Mouse (Mus musculus) kidney, embryonic 15.5 days (tissue): ENCODE results near the gene Lcorl. TPM values are rescaled to one million over a fixed set of nuclear protein-coding genes. Genes with fewer than 3 reads are reported as not detected.

ENCODE experiments used
- ATAC-seq: fragments of 200-750 bp; cut with Nextera tagmentation; replicated peaks from 2 replicates; pipeline ENCODE4 v1.8.0; 2017; ENCODE audit warnings: moderate TSS enrichment; ENCODE audit not compliant: low FRiP score
- H3K27ac ChIP-seq: fragments of 300-500 bp; sonication (generic); 2 replicates; pipeline ENCODE4 v1.5.1; 2015; ENCODE audit warnings: mild to moderate bottlenecking, inconsistent platforms
- H3K27me3 ChIP-seq: fragments of 300-500 bp; sonication (generic); 2 replicates; pipeline ENCODE4 v1.6.1; 2015; ENCODE audit warnings: inconsistent platforms
- H3K36me3 ChIP-seq: fragments of 300-500 bp; sonication (generic); 2 replicates; pipeline ENCODE4 v1.6.1; 2015; ENCODE audit warnings: inconsistent platforms
- H3K4me1 ChIP-seq: fragments of 300-500 bp; sonication (generic); 2 replicates; pipeline ENCODE4 v1.6.1; 2015; ENCODE audit warnings: inconsistent platforms
- H3K4me2 ChIP-seq: fragments of 300-500 bp; sonication (generic); 2 replicates; pipeline ENCODE4 v1.6.1; 2015; ENCODE audit warnings: moderate library complexity, mild to moderate bottlenecking, inconsistent platforms
- H3K4me3 ChIP-seq: fragments of 300-500 bp; sonication (generic); replicated peaks from 2 replicates; pipeline ENCODE4 v1.5.1; 2015; ENCODE audit warnings: mild to moderate bottlenecking, inconsistent platforms
- H3K9ac ChIP-seq: fragments of 300-500 bp; sonication (generic); 2 replicates; pipeline ENCODE4 v1.6.1; 2015; ENCODE audit warnings: mild to moderate bottlenecking, inconsistent platforms
- H3K9me3 ChIP-seq: fragments of 300-500 bp; sonication (generic); replicated peaks from 2 replicates; pipeline ENCODE4 v1.6.1; 2016; ENCODE audit warnings: inconsistent platforms
- WGBS: fragments of 180-500 bp; shearing (Covaris S2); methylation state at CpG from one replicate; pipeline ENCODE4 v1.1.7; 2015; ENCODE audit warnings: mixed read lengths; 5-methylcytosine and 5-hydroxymethylcytosine counted together
- polyA plus RNA-seq: library from polyadenylated mRNA; unstranded; fragments of >200 nt; fragmentation: Nextera tagmentation; extraction: Ambion mirVana; gene quantifications from 2 replicates; pipeline ENCODE4 v1.2.1, GENCODE M21; 2015

The Lcorl gene
- polyA plus RNA-seq = 26.5 and 33.3 TPM in 2 replicates

GRCm38 (mm10) chr5:45857254-45858011 lies at the start of gene Lcorl:
Gene Lcorl (minus strand): TSS chr5:45857615.
- peak within 1 kb of the TSS; percentile 97 for H3K9ac ChIP-seq
- peaks cover 5% of the 10 kb centered on the region; the same call in 1 of the 2 replicates for H3K4me1 ChIP-seq
- H3K27ac ChIP-seq = peak within 1 kb of the TSS; percentile 99
- peak; percentile 97 for ATAC-seq
- peak within 1 kb of the TSS; percentile 94 for H3K4me3 ChIP-seq
- H3K4me2 ChIP-seq = peak within 1 kb of the TSS; percentile 83
- H3K36me3 ChIP-seq = no peaks in the 10 kb centered on the region
- H3K9me3 ChIP-seq = no peaks in the 10 kb centered on the region
- WGBS = under 1% methylated on average over 67 of the region's 79 CpGs
- no peaks in the 10 kb centered on the region for H3K27me3 ChIP-seq

- no peaks in the 10 kb centered on the region for H3K9me3 ChIP-seq
- no peaks in the 10 kb centered on the region for H3K27me3 ChIP-seq
- 98% methylated on average over 2 of the region's 2 CpGs for WGBS
- no peak overlapping the region for H3K9ac ChIP-seq
- no peak overlapping the region for H3K4me3 ChIP-seq
- ATAC-seq = no peak
- no peaks in the 10 kb centered on the region for H3K4me1 ChIP-seq
- H3K4me2 ChIP-seq = no peak overlapping the region
- no peaks in the 10 kb centered on the region for H3K36me3 ChIP-seq
- no peak overlapping the region for H3K27ac ChIP-seq
Observed at GRCm38 (mm10) chr5:45904683-45905082, 47.3 kb upstream of the Lcorl start.

GRCm38 (mm10) chr5:45903246-45903645 lies 45.8 kb upstream of the Lcorl start:
- ATAC-seq = no peak
- H3K9me3 ChIP-seq = no peaks in the 10 kb centered on the region
- WGBS = 61% methylated on average over 3 of the region's 3 CpGs
- H3K27me3 ChIP-seq = no peaks in the 10 kb centered on the region
- H3K4me2 ChIP-seq = no peak overlapping the region
- H3K27ac ChIP-seq = no peak overlapping the region
- H3K9ac ChIP-seq = no peak overlapping the region
- H3K4me3 ChIP-seq = no peak overlapping the region
- no peaks in the 10 kb centered on the region for H3K4me1 ChIP-seq
- H3K36me3 ChIP-seq = no peaks in the 10 kb centered on the region

GRCm38 (mm10) chr5:45895362-45895761 lies 37.9 kb upstream of the Lcorl start:
- no peak overlapping the region for H3K4me2 ChIP-seq
- WGBS = 33% methylated on average over 1 of the region's 1 CpGs
- no peaks in the 10 kb centered on the region for H3K4me1 ChIP-seq
- no peak overlapping the region for H3K27ac ChIP-seq
- no peaks in the 10 kb centered on the region for H3K9me3 ChIP-seq
- H3K9ac ChIP-seq = no peak overlapping the region
- no peak overlapping the region for H3K4me3 ChIP-seq
- H3K27me3 ChIP-seq = no peaks in the 10 kb centered on the region
- no peak for ATAC-seq
- no peaks in the 10 kb centered on the region for H3K36me3 ChIP-seq

GRCm38 (mm10) chr5:45893696-45894095 lies 36.3 kb upstream of the Lcorl start:
- no peaks in the 10 kb centered on the region for H3K36me3 ChIP-seq
- H3K27me3 ChIP-seq = no peaks in the 10 kb centered on the region
- 79% methylated on average over 3 of the region's 3 CpGs for WGBS
- ATAC-seq = no peak
- no peak overlapping the region for H3K9ac ChIP-seq
- H3K4me1 ChIP-seq = no peaks in the 10 kb centered on the region
- H3K9me3 ChIP-seq = no peaks in the 10 kb centered on the region
- no peak overlapping the region for H3K4me2 ChIP-seq
- no peak overlapping the region for H3K27ac ChIP-seq
- H3K4me3 ChIP-seq = no peak overlapping the region

- Histone ChIP-seq H3K9me3 (no peaks in the 10 kb centered on the region), H3K9ac (no peak overlapping the region), H3K4me3 (no peak overlapping the region), H3K27ac (no peak overlapping the region), H3K4me1 (no peaks in the 10 kb centered on the region), H3K27me3 (no peaks in the 10 kb centered on the region), H3K4me2 (no peak overlapping the region), H3K36me3 (no peaks in the 10 kb centered on the region)
- ATAC-seq = no peak
- 83% methylated on average over 1 of the region's 1 CpGs for WGBS
Observed at GRCm38 (mm10) chr5:45876328-45876727, 18.9 kb upstream of the Lcorl start.

- no peak overlapping the region for H3K4me3 ChIP-seq
- no peak overlapping the region for H3K4me2 ChIP-seq
- ATAC-seq = no peak
- H3K27ac ChIP-seq = no peak overlapping the region
- 89% methylated on average over 4 of the region's 4 CpGs for WGBS
- no peaks in the 10 kb centered on the region for H3K27me3 ChIP-seq
- no peaks in the 10 kb centered on the region for H3K9me3 ChIP-seq
- H3K9ac ChIP-seq = no peak overlapping the region
- no peaks in the 10 kb centered on the region for H3K4me1 ChIP-seq
- no peaks in the 10 kb centered on the region for H3K36me3 ChIP-seq
Observed at GRCm38 (mm10) chr5:45875472-45875871, 18.1 kb upstream of the Lcorl start.

GRCm38 (mm10) chr5:45874284-45875030 lies 17.0 kb upstream of the Lcorl start:
- Histone ChIP-seq H3K9ac (no peak overlapping the region), H3K36me3 (no peaks in the 10 kb centered on the region), H3K4me2 (no peak overlapping the region), H3K4me1 (no peaks in the 10 kb centered on the region), H3K27me3 (no peaks in the 10 kb centered on the region), H3K27ac (no peak overlapping the region), H3K9me3 (no peaks in the 10 kb centered on the region), H3K4me3 (no peak overlapping the region)
- 87% methylated on average over 4 of the region's 4 CpGs for WGBS
- ATAC-seq = no peak

GRCm38 (mm10) chr5:45858368-45858767 lies 953 bp upstream of the Lcorl start:
- Histone ChIP-seq H3K9ac (peak overlapping the region; percentile 33; the same call in 1 of the 2 replicates), H3K27ac (no peak overlapping the region), H3K36me3 (no peaks in the 10 kb centered on the region), H3K9me3 (no peaks in the 10 kb centered on the region), H3K4me3 (peak overlapping the region; percentile 94), H3K27me3 (no peaks in the 10 kb centered on the region), H3K4me1 (peaks cover 5% of the 10 kb centered on the region; the same call in 1 of the 2 replicates), H3K4me2 (peak overlapping the region; percentile 83)
- WGBS = 78% methylated on average over 2 of the region's 2 CpGs
- ATAC-seq = no peak

GRCm38 (mm10) chr5:45856876-45857253 lies 550 bp downstream of the Lcorl start:
- no peaks in the 10 kb centered on the region for H3K27me3 ChIP-seq
- under 1% methylated on average over 44 of the region's 56 CpGs for WGBS
- peak; percentile 10 for ATAC-seq
- peak overlapping the region; percentile 94 for H3K4me3 ChIP-seq
- H3K36me3 ChIP-seq = no peaks in the 10 kb centered on the region
- no peaks in the 10 kb centered on the region for H3K9me3 ChIP-seq
- H3K4me1 ChIP-seq = peaks cover 5% of the 10 kb centered on the region; the same call in 1 of the 2 replicates
- H3K4me2 ChIP-seq = peak overlapping the region; percentile 83
- H3K27ac ChIP-seq = peak overlapping the region; percentile 99
- peak overlapping the region; percentile 97 for H3K9ac ChIP-seq

GRCm38 (mm10) chr5:45856303-45856821 lies 1.1 kb downstream of the Lcorl start:
- WGBS = 0% methylated on average over 23 of the region's 37 CpGs
- peak overlapping the region; percentile 99 for H3K27ac ChIP-seq
- H3K4me1 ChIP-seq = peaks cover 5% of the 10 kb centered on the region; the same call in 1 of the 2 replicates
- peak overlapping the region; percentile 83 for H3K4me2 ChIP-seq
- ATAC-seq = peak; percentile 41
- H3K4me3 ChIP-seq = peak overlapping the region; percentile 94
- H3K36me3 ChIP-seq = no peaks in the 10 kb centered on the region
- H3K9ac ChIP-seq = peak overlapping the region; percentile 97
- no peaks in the 10 kb centered on the region for H3K9me3 ChIP-seq
- no peaks in the 10 kb centered on the region for H3K27me3 ChIP-seq
